Mouse (Mus musculus) right cerebral cortex, postnatal 10 days (tissue): Measurements from ENCODE around the gene Elfn2.

Experiments used
- DNase-seq, 2 experiments: peaks; one replicate each; pipeline ENCODE4 v3.0.0; 2021; ENCODE audit warnings: low spot score in 2 of 2

Elfn2 gene

GRCm38 (mm10) chr15:78720532-78720931 lies 2.0 kb upstream of the Elfn2 start:
- DNase-seq: no peak

GRCm38 (mm10) chr15:78720094-78720493 lies 1.5 kb upstream of the Elfn2 start:
- DNase-seq: peak; percentile 84 to 90

- peak in 1 of 2 experiments; percentile 66 for DNase-seq
Measured at GRCm38 (mm10) chr15:78719416-78719815, 845 bp upstream of the Elfn2 start.

- DNase-seq: peak; percentile 53 to 68
Measured at GRCm38 (mm10) chr15:78716936-78717335, 1.6 kb downstream of the Elfn2 start.

GRCm38 (mm10) chr15:78715856-78716255 lies 2.7 kb downstream of the Elfn2 start:
- DNase-seq: peak in 1 of 2 experiments; percentile 38

- DNase-seq: peak in 1 of 2 experiments; percentile 65
Measured at GRCm38 (mm10) chr15:78713751-78714150, 4.8 kb downstream of the Elfn2 start.

- peak; percentile 75 to 80 for DNase-seq
Measured at GRCm38 (mm10) chr15:78712335-78713258, 6.0 kb downstream of the Elfn2 start.

GRCm38 (mm10) chr15:78711935-78712334 lies 6.6 kb downstream of the Elfn2 start:
- DNase-seq: peak; percentile 80 to 88

- peak; percentile 75 to 87 for DNase-seq
Measured at GRCm38 (mm10) chr15:78710634-78711033, 7.9 kb downstream of the Elfn2 start.

- peak; percentile 87 to 93 for DNase-seq
Measured at GRCm38 (mm10) chr15:78709767-78710166, 8.8 kb downstream of the Elfn2 start.

GRCm38 (mm10) chr15:78706630-78707029 lies 11.9 kb downstream of the Elfn2 start:
- no peak for DNase-seq

- peak; percentile 80 to 86 for DNase-seq
Measured at GRCm38 (mm10) chr15:78704824-78705223, 13.7 kb downstream of the Elfn2 start.

GRCm38 (mm10) chr15:78704007-78704406 lies 14.6 kb downstream of the Elfn2 start:
- DNase-seq: no peak

- no peak for DNase-seq
Measured at GRCm38 (mm10) chr15:78700420-78700819, 18.2 kb downstream of the Elfn2 start.

- DNase-seq: no peak
Measured at GRCm38 (mm10) chr15:78699513-78699912, 19.1 kb downstream of the Elfn2 start.

- DNase-seq: peak; percentile 80 to 82
Measured at GRCm38 (mm10) chr15:78698491-78699135, 20.0 kb downstream of the Elfn2 start.

- peak; percentile 84 to 88 for DNase-seq
Measured at GRCm38 (mm10) chr15:78698084-78698483, 20.5 kb downstream of the Elfn2 start.

GRCm38 (mm10) chr15:78695745-78696144 lies 22.8 kb downstream of the Elfn2 start:
- DNase-seq: no peak

- peak; percentile 74 to 76 for DNase-seq
Measured at GRCm38 (mm10) chr15:78692505-78692904, 26.1 kb downstream of the Elfn2 start.

GRCm38 (mm10) chr15:78690716-78691115 lies 27.9 kb downstream of the Elfn2 start:
- DNase-seq: no peak

GRCm38 (mm10) chr15:78686910-78687309 lies 31.7 kb downstream of the Elfn2 start:
- no peak for DNase-seq

- DNase-seq: peak; percentile 77 to 83
Measured at GRCm38 (mm10) chr15:78684111-78684510, 34.5 kb downstream of the Elfn2 start.

GRCm38 (mm10) chr15:78683474-78683873 lies 35.1 kb downstream of the Elfn2 start:
- DNase-seq: no peak
